Mouse (Mus musculus) CD4-positive, CD25-positive, alpha-beta regulatory T cell, adult 4 months (primary cell): ENCODE results near the gene Gm10644. TPM values are rescaled to one million over a fixed set of nuclear protein-coding genes. Genes with fewer than 3 reads are reported as not detected.
"Not testable (repeated sequence)": the region's sequence is repeated elsewhere in the genome, so short reads cannot be mapped to it uniquely, and the experiment has no call there.

Experiments
- ATAC-seq: one replicate; pipeline ENCODE4 v1.8.0; 2017
- polyA plus RNA-seq, 2 experiments: library from polyadenylated mRNA; unstranded; fragments of 100-300 nt; shearing (Covaris generic); gene quantifications; one replicate each; pipeline ENCODE4 v1.2.1; 2017

Gene Gm10644
- polyA plus RNA-seq, result under 1 TPM; 0.20 to 0.92 TPM

GRCm38 (mm10) chr8:83955106-83955957, at the start of gene Gm10644, which contains the start of gene Asf1b:
Gene Gm10644 (minus strand): TSS chr8:83955205.
Gene Asf1b (plus strand): TSS chr8:83955507.
- peak; percentile 91 for ATAC-seq

- ATAC-seq, result peak; percentile 97
Observed at GRCm38 (mm10) chr8:84004533-84005201, 49.7 kb upstream of the Gm10644 start.

GRCm38 (mm10) chr8:84003612-84004246, 48.7 kb upstream of the Gm10644 start:
- no peak for ATAC-seq

- no peak for ATAC-seq
Observed at GRCm38 (mm10) chr8:84002957-84003611, 48.1 kb upstream of the Gm10644 start.

GRCm38 (mm10) chr8:84001281-84002000, 46.4 kb upstream of the Gm10644 start, which contains the start of gene 1700067K01Rik:
Gene 1700067K01Rik (plus strand): TSS chr8:84001502.
- no peak for ATAC-seq

- no peak for ATAC-seq
Observed at GRCm38 (mm10) chr8:83999825-84000224, 44.8 kb upstream of the Gm10644 start.

GRCm38 (mm10) chr8:83999057-83999705, 44.2 kb upstream of the Gm10644 start:
- ATAC-seq, result no peak

GRCm38 (mm10) chr8:83998231-83999056, 43.4 kb upstream of the Gm10644 start:
- ATAC-seq, result peak; percentile 63

GRCm38 (mm10) chr8:83997511-83998141, 42.6 kb upstream of the Gm10644 start, which contains the start of gene Samd1:
Gene Samd1 (plus strand): TSS chr8:83997672.
- ATAC-seq, result peak; percentile 2

GRCm38 (mm10) chr8:83996567-83997505, 41.8 kb upstream of the Gm10644 start:
- peak; percentile 48 for ATAC-seq

- ATAC-seq, result no peak
Observed at GRCm38 (mm10) chr8:83995973-83996372, 41.0 kb upstream of the Gm10644 start.

- ATAC-seq, result no peak
Observed at GRCm38 (mm10) chr8:83994030-83994429, 39.0 kb upstream of the Gm10644 start.

- no peak for ATAC-seq
Observed at GRCm38 (mm10) chr8:83992488-83992887, 37.5 kb upstream of the Gm10644 start.

- ATAC-seq, result no peak
Observed at GRCm38 (mm10) chr8:83990170-83990569, 35.2 kb upstream of the Gm10644 start.

- ATAC-seq, result no peak
Observed at GRCm38 (mm10) chr8:83989243-83989642, 34.2 kb upstream of the Gm10644 start.

- ATAC-seq, result not testable (repeated sequence)
Observed at GRCm38 (mm10) chr8:83983222-83983621, 28.2 kb upstream of the Gm10644 start.

- ATAC-seq, result no peak
Observed at GRCm38 (mm10) chr8:83982449-83982848, 27.4 kb upstream of the Gm10644 start.

- ATAC-seq, result no peak
Observed at GRCm38 (mm10) chr8:83981533-83981932, 26.5 kb upstream of the Gm10644 start.

GRCm38 (mm10) chr8:83980845-83981244, 25.8 kb upstream of the Gm10644 start:
- ATAC-seq, result no peak
